Mouse (Mus musculus) kidney, embryonic 15.5 days (tissue): ENCODE measurements at regions not wholly inside any gene's neighbourhood (a gene's known extent, or its start where the extent isn't known, plus 50 kb on each side); places are given as distances from the start of the nearest gene placed in this dataset.

Experiments
- ATAC-seq: fragments of 200-750 bp; cut with Nextera tagmentation; replicated peaks from 2 replicates; pipeline ENCODE4 v1.8.0; 2017; ENCODE audit warnings: moderate TSS enrichment; ENCODE audit not compliant: low FRiP score
- H3K27ac ChIP-seq: fragments of 300-500 bp; sonication (generic); 2 replicates; pipeline ENCODE4 v1.5.1; 2015; ENCODE audit warnings: mild to moderate bottlenecking, inconsistent platforms
- H3K27me3 ChIP-seq: fragments of 300-500 bp; sonication (generic); 2 replicates; pipeline ENCODE4 v1.6.1; 2015; ENCODE audit warnings: inconsistent platforms
- H3K36me3 ChIP-seq: fragments of 300-500 bp; sonication (generic); 2 replicates; pipeline ENCODE4 v1.6.1; 2015; ENCODE audit warnings: inconsistent platforms
- H3K4me1 ChIP-seq: fragments of 300-500 bp; sonication (generic); 2 replicates; pipeline ENCODE4 v1.6.1; 2015; ENCODE audit warnings: inconsistent platforms
- H3K4me2 ChIP-seq: fragments of 300-500 bp; sonication (generic); 2 replicates; pipeline ENCODE4 v1.6.1; 2015; ENCODE audit warnings: moderate library complexity, mild to moderate bottlenecking, inconsistent platforms
- H3K4me3 ChIP-seq: fragments of 300-500 bp; sonication (generic); replicated peaks from 2 replicates; pipeline ENCODE4 v1.5.1; 2015; ENCODE audit warnings: mild to moderate bottlenecking, inconsistent platforms
- H3K9ac ChIP-seq: fragments of 300-500 bp; sonication (generic); 2 replicates; pipeline ENCODE4 v1.6.1; 2015; ENCODE audit warnings: mild to moderate bottlenecking, inconsistent platforms
- H3K9me3 ChIP-seq: fragments of 300-500 bp; sonication (generic); replicated peaks from 2 replicates; pipeline ENCODE4 v1.6.1; 2016; ENCODE audit warnings: inconsistent platforms
- WGBS: fragments of 180-500 bp; shearing (Covaris S2); methylation state at CpG from one replicate; pipeline ENCODE4 v1.1.7; 2015; ENCODE audit warnings: mixed read lengths; 5-methylcytosine and 5-hydroxymethylcytosine counted together

DNA sequence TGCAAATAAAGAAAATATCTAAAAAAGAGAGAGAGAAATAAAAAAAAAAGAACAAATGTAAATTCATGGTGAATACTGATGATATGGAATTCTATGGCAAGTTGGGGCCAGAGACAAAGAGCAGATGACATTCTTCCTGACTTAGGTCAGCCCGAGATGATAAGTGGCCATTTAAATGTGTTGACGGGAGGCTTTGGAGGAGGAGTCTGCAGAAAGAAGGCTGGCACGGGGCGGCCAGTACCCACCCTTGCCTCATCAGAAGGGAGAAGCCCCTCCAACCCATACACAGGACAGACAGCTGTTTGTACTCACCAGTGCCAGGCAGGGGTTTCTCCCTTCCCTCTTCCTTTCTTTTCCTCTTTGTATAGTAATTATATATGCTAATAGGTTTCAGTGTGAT lies 108.0 kb upstream of the Rcn1 start:
- H3K4me2 ChIP-seq, result no peak overlapping the region
- H3K4me1 ChIP-seq, result no peaks in the 10 kb centered on the region
- peaks cover 3% of the 10 kb centered on the region; the same call in 1 of the 2 replicates for H3K27me3 ChIP-seq
- H3K36me3 ChIP-seq, result no peaks in the 10 kb centered on the region
- H3K9me3 ChIP-seq, result no peaks in the 10 kb centered on the region
- no peak overlapping the region for H3K4me3 ChIP-seq
- 31% methylated on average over 4 of the region's 4 CpGs for WGBS
- no peak overlapping the region for H3K27ac ChIP-seq
- ATAC-seq, result no peak
- H3K9ac ChIP-seq, result no peak overlapping the region

DNA sequence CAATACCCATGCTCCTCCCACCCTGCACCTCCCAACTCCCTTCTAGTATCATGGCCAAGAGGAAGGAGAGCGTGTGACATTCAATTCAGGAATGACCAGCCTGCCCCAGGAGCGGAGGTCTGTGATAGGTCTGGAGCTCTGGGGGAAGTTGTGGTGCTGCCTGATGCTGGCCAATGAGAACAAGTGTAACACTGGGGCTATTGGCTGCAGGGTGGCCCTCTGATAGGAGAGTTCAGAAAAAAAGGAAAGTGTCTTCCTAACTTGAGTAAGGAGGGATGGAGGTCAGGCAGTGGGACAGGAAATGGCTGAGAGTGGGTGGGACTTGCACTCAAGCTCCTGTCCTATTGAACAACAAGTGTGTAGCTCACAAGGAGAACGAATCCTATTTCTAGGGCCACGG lies 111.7 kb upstream of the Rcn1 start:
- Histone ChIP-seq H3K4me3 (no peak overlapping the region), H3K4me1 (no peaks in the 10 kb centered on the region), H3K9ac (no peak overlapping the region), H3K27me3 (peaks cover 3% of the 10 kb centered on the region; the same call in 1 of the 2 replicates), H3K27ac (no peak overlapping the region), H3K9me3 (no peaks in the 10 kb centered on the region), H3K4me2 (no peak overlapping the region), H3K36me3 (no peaks in the 10 kb centered on the region)
- WGBS, result 81% methylated on average over 4 of the region's 4 CpGs
- ATAC-seq, result no peak

DNA sequence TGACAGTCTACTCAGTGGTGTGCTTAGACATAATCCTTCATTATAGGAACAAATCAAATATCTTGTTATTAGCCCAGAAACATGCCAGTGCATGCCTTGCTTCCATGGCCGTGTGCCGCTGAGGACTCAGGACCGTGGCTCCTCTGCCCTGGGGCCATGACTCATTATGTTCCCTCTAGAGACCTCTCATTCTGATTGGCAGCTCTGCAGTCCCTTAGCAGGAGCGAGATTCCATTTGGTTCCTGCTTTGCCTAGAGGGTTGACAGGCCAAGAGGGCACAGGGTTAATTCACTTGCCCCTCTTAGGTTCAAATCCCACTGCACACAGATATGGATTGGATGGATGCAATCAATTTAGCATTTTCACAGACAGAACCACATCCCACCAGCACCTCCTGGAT lies 112.6 kb upstream of the Rcn1 start:
- WGBS, result 72% methylated on average over 4 of the region's 4 CpGs
- Histone ChIP-seq H3K4me1 (peaks cover 6% of the 10 kb centered on the region; the same call in 1 of the 2 replicates), H3K9ac (no peak overlapping the region), H3K4me3 (no peak overlapping the region), H3K9me3 (no peaks in the 10 kb centered on the region), H3K36me3 (no peaks in the 10 kb centered on the region), H3K27ac (no peak overlapping the region), H3K4me2 (no peak overlapping the region), H3K27me3 (peaks cover 3% of the 10 kb centered on the region; the same call in 1 of the 2 replicates)
- ATAC-seq, result no peak

DNA sequence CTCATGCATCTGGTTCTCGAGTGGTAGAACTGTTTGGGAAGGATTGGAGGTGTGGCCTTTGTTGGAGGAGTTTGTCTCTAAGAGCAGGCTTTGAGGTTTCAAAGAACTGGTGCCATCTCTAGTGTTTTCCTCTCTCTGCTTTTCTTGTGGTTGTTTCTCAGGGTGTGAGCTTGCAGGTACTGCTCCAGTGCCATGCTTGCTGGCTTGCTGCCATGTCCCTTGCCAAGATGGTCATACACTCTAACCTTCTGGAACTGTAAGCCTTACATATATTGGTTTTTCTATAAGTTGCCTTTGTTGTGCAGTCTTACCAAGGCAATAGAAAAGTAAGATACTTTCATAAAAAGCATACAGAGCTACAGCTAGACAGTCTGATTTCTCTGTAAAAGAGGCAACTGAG lies 115.1 kb upstream of the Rcn1 start:
- ATAC-seq, result no peak
- Histone ChIP-seq H3K9me3 (no peaks in the 10 kb centered on the region), H3K36me3 (no peaks in the 10 kb centered on the region), H3K4me3 (no peak overlapping the region), H3K4me1 (peaks cover 8% of the 10 kb centered on the region; the same call in 1 of the 2 replicates), H3K27me3 (peaks cover 3% of the 10 kb centered on the region; the same call in 1 of the 2 replicates), H3K4me2 (no peak overlapping the region), H3K27ac (no peak overlapping the region), H3K9ac (no peak overlapping the region)
- 78% methylated on average over 1 of the region's 1 CpGs for WGBS

DNA sequence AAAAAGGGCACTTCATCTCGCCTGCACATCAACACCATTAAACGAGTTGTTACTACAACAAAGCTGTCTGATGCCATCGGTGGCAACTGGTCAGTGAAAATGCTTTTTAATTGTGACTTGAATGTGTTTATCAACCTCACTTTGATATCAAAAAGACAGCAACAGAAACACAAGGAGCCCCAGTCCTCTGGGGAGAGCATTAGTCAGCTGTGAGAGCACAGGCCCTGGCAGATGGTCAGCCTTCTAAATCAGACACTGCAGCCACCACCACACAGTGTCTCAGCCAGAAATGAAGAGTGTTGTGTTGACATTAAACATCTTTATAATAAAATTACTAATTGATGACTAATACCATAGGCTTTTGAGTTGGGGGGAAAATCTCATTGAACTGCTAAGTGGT lies 115.8 kb upstream of the Rcn1 start:
- ATAC-seq, result no peak
- peaks cover 8% of the 10 kb centered on the region; the same call in 1 of the 2 replicates for H3K4me1 ChIP-seq
- no peaks in the 10 kb centered on the region for H3K9me3 ChIP-seq
- WGBS, result 80% methylated on average over 3 of the region's 3 CpGs
- no peaks in the 10 kb centered on the region for H3K27me3 ChIP-seq
- H3K36me3 ChIP-seq, result no peaks in the 10 kb centered on the region
- H3K27ac ChIP-seq, result no peak overlapping the region
- no peak overlapping the region for H3K4me2 ChIP-seq
- H3K4me3 ChIP-seq, result no peak overlapping the region
- H3K9ac ChIP-seq, result no peak overlapping the region

DNA sequence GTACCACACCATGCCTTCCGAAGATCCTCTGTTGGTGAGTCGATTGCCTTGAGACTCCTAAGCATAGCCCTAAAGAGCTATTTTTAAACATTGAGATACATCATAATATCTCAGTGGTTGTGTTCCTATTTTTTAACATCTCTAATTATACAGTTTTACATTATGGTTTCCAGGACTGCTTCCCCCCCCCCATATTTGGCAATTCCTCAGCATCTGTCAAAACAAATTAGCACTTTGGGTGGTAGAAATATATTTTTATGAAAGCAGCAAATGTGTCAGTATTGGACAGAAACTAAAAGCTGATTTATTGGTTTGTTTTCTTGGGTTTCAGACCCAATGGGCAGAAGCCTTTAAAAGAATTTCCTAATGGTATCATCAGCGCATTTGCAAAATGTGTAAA lies 116.2 kb upstream of the Rcn1 start:
- ATAC-seq, result no peak
- WGBS, result 82% methylated on average over 3 of the region's 3 CpGs
- H3K27ac ChIP-seq, result no peak overlapping the region
- no peak overlapping the region for H3K4me2 ChIP-seq
- H3K9me3 ChIP-seq, result no peaks in the 10 kb centered on the region
- H3K9ac ChIP-seq, result no peak overlapping the region
- H3K27me3 ChIP-seq, result no peaks in the 10 kb centered on the region
- no peak overlapping the region for H3K4me3 ChIP-seq
- H3K4me1 ChIP-seq, result peaks cover 8% of the 10 kb centered on the region; the same call in 1 of the 2 replicates
- H3K36me3 ChIP-seq, result no peaks in the 10 kb centered on the region

DNA sequence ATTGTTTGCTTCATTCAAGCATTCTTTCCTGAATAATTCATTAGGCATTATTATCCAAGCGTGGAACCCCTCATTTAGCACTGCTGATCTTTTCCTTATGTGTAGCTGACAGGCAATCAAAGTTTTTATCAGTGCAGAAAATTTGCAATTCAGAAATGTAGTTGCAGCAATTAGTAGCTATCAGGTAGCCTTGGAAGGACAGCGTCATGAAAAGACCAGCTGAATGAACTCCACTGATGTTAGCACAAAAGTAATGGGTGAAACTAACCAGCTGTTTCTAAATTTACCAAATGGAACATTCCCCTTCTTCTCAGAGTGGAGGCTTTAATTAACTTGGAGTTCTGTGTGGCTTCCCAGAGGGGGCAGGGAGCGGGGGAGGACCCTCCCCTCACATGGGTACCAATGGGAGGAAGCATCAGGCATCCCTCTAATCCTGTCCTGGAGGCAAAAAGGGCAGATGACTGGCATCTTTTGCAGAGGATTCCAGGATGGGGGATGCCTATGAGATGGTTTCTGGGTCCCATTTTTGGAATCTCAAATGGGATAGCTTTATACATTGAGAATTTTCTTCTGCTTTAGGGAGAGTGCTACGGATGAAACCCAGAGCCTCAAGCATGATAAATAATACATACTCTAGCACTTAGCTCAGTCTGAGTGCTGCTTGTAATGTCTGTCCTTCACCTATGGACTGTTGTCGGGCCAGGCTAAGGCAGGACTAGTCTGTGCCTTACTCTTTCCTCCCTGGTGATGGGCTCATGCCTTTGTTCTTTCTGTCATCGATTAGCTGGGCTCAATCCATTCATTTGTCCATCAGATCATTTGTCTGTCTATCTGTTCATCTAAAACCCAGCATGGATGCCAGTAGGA lies 117.4 kb upstream of the Rcn1 start:
- peak; percentile 55 for ATAC-seq
- no peaks in the 10 kb centered on the region for H3K36me3 ChIP-seq
- no peak overlapping the region for H3K4me2 ChIP-seq
- no peak overlapping the region for H3K4me3 ChIP-seq
- H3K27me3 ChIP-seq, result no peaks in the 10 kb centered on the region
- H3K4me1 ChIP-seq, result peaks cover 8% of the 10 kb centered on the region; the same call in 1 of the 2 replicates
- H3K27ac ChIP-seq, result no peak overlapping the region
- H3K9ac ChIP-seq, result no peak overlapping the region
- 56% methylated on average over 6 of the region's 6 CpGs for WGBS
- H3K9me3 ChIP-seq, result no peaks in the 10 kb centered on the region

DNA sequence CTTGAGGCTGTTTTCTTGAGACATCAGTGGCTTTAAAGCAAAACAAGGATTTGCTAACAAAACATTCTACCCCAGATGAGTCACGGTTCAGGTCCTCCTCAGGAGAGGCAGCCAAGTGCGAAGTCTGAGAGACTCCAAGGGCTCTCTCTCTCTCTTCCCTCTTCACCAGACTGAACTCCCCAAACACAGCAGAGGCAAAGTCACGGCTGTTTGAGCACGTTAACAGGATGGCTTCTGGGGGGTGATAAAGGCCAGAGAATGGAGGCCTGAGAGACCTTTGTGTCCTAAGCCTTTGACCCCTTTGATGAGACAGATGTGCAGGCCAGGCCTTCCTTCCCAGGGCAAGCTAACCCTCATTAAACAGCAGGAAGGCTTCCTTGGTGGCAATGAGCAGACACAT lies 122.7 kb upstream of the Rcn1 start:
- H3K9me3 ChIP-seq, result no peaks in the 10 kb centered on the region
- peaks cover 15% of the 10 kb centered on the region for H3K4me1 ChIP-seq
- H3K27me3 ChIP-seq, result no peaks in the 10 kb centered on the region; the same call in 1 of the 2 replicates
- peak; percentile 93 for ATAC-seq
- 0 out of 2 replicates have a peak overlapping the region, but pooled peaks have one; percentile 13 for H3K27ac ChIP-seq
- H3K4me2 ChIP-seq, result no peak overlapping the region
- WGBS, result 10% methylated on average over 4 of the region's 4 CpGs
- no peak overlapping the region for H3K9ac ChIP-seq
- H3K36me3 ChIP-seq, result no peaks in the 10 kb centered on the region
- H3K4me3 ChIP-seq, result no peak overlapping the region

DNA sequence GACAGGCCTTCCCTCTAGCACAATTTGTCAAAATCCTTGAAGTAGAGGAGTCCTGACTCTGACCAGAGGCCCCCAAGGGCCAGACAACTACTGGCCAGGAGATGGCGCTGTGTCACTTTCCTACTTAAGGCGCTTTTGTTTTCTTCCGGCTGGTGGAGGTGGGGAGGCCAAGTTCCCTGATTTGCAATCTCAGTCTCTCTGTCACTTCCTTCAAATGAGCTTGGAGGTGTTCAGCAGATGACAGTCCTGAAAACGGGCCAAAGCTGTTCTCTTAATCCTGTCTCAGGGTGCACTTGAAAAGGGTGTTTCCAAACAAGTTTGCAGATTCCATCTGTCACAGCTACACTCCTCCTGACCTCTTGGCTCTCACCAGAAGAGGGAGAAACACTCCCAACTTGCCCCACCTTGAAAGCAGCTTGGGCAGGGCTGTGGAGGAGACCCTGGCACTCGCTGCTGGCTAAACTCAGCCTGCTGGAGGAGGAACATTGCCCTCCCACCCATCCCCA lies 124.2 kb upstream of the Rcn1 start:
- 12% methylated on average over 5 of the region's 5 CpGs for WGBS
- Histone ChIP-seq H3K27ac (no peak overlapping the region), H3K4me1 (peaks cover 15% of the 10 kb centered on the region), H3K9ac (no peak overlapping the region), H3K4me3 (no peak overlapping the region), H3K27me3 (no peaks in the 10 kb centered on the region; the same call in 1 of the 2 replicates), H3K9me3 (no peaks in the 10 kb centered on the region), H3K36me3 (no peaks in the 10 kb centered on the region), H3K4me2 (no peak overlapping the region)
- ATAC-seq, result no peak

DNA sequence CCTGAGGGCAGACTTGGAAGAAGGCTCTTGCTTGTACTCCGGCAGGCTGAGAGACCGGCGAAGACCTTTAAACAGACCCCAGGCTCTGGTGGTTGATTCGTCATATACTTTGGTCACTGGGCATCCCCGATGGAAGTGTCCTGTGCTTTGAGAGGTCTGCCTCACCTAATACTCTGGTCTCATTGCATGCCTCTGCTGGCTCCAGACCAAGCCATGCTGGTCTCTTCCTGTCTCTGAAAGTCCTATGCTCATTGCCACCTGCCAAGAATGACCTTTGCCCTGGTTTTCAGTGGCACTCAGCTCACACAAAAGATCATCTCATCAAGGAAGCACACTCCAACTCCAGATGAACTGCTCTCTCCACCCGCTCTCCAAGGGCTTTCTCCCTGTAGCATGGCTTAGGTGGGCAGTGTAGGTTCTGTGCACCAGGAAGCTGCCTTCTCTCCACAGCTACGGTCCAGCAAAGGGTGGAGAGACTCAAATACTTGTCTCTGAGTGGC lies 126.0 kb upstream of the Rcn1 start:
- H3K27me3 ChIP-seq, result no peaks in the 10 kb centered on the region; the same call in 1 of the 2 replicates
- no peak overlapping the region for H3K4me2 ChIP-seq
- 75% methylated on average over 7 of the region's 7 CpGs for WGBS
- no peaks in the 10 kb centered on the region for H3K9me3 ChIP-seq
- no peak overlapping the region for H3K4me3 ChIP-seq
- H3K4me1 ChIP-seq, result peaks cover 15% of the 10 kb centered on the region
- no peaks in the 10 kb centered on the region for H3K36me3 ChIP-seq
- no peak overlapping the region for H3K27ac ChIP-seq
- no peak for ATAC-seq
- no peak overlapping the region for H3K9ac ChIP-seq

DNA sequence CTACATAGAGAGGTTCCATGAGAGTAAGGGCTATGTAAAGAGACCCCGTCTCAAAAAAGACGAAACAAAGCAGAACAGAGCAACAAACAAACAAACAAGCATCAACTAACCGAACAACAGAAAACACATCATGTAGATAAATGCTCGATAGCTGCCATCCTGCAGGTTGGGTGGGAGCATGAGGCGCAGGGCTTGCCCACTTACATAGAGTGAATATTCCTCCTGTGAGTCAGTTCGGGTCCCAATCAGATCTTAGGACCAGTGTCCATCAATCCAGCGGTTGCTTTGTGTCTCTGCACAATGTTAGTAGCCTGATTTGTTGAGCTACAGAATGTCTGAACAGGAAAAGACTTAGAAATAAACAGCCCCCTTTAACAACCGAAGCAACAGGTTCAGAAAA lies 129.4 kb upstream of the Rcn1 start:
- WGBS, result 88% methylated on average over 8 of the region's 8 CpGs
- Histone ChIP-seq H3K4me3 (no peak overlapping the region), H3K9ac (no peak overlapping the region), H3K27ac (no peak overlapping the region), H3K4me2 (no peak overlapping the region), H3K27me3 (no peaks in the 10 kb centered on the region; the same call in 1 of the 2 replicates), H3K4me1 (no peaks in the 10 kb centered on the region), H3K9me3 (no peaks in the 10 kb centered on the region), H3K36me3 (no peaks in the 10 kb centered on the region)
- no peak for ATAC-seq

DNA sequence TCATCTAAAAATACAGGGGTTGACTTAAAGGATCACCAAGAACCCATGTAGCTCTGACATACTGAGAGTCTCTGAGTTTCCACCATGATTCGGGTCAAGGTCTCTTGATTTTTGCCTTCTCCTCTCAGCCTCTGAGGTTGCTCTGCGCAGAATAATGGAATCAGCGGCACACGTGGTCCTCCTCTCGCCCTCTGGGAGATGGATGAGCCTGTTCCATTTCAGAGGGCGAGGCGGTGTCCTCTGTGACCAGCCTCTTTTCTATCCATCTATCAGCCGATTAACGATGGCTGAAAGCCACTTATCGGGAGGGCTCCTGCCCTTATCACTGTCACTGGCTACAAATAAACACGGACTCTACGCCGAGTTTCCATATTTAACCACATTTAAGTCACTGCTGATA lies 124.6 kb upstream of the Pax6 start:
- Histone ChIP-seq H3K4me2 (no peak overlapping the region), H3K4me3 (no peak overlapping the region), H3K27ac (no peak overlapping the region), H3K9ac (no peak overlapping the region), H3K9me3 (no peaks in the 10 kb centered on the region), H3K4me1 (no peaks in the 10 kb centered on the region), H3K27me3 (no peaks in the 10 kb centered on the region), H3K36me3 (no peaks in the 10 kb centered on the region)
- WGBS, result 69% methylated on average over 13 of the region's 13 CpGs
- no peak for ATAC-seq
